Mouse (Mus musculus): ENCODE data around the gene Hoxb7. TPM values are rescaled to one million over a fixed set of nuclear protein-coding genes. Genes with fewer than 3 reads are reported as not detected.

The Hoxb7 gene
- polyA plus RNA-seq (2015; fragmentation: Nextera tagmentation; extraction: Ambion mirVana) = not detected in 2 replicates

- H3K36me3 ChIP-seq (ENCODE audit: control insufficient read depth, insufficient read depth, low read length) = no peaks in the 10 kb centered on the region
- no peaks in the 10 kb centered on the region for H3K9me3 ChIP-seq (replicated peaks; ENCODE audit: control insufficient read depth, low read length, poor library complexity, severe bottlenecking)
- no peak within 1 kb of the TSS for H3K27ac ChIP-seq (ENCODE audit: low read length)
- H3K4me2 ChIP-seq (ENCODE audit: low read length) = no peak within 1 kb of the TSS
- H3K4me1 ChIP-seq (ENCODE audit: control insufficient read depth, insufficient read depth, low read length) = peaks cover 4% of the 10 kb centered on the region; the same call in 1 of the 2 replicates
- no peak within 1 kb of the TSS for H3K4me3 ChIP-seq (ENCODE audit: low read depth, low read length)
- H3K27me3 ChIP-seq (ENCODE audit: control insufficient read depth, insufficient read depth, low read depth, low read length) = peaks cover 75% of the 10 kb centered on the region
- H3K9ac ChIP-seq (ENCODE audit: low read depth, low read length) = no peak within 1 kb of the TSS
- whole genome bisulfite sequencing = 1% methylated on average over 43 of the region's 43 CpGs
- no peak for ATAC-seq
Observed at GRCm38 (mm10) chr11:96285771-96286738, at the start of gene Hoxb7. TSS of gene Hoxb7 (plus strand) at chr11:96286623.

GRCm38 (mm10) chr11:96240211-96240610, 46.2 kb upstream of the Hoxb7 start:
- Histone ChIP-seq H3K4me3 (ENCODE audit: low read depth, low read length) (no peak overlapping the region), H3K9ac (ENCODE audit: low read depth, low read length) (no peak overlapping the region), H3K27me3 (ENCODE audit: control insufficient read depth, insufficient read depth, low read depth, low read length) (peaks cover 25% of the 10 kb centered on the region), H3K27ac (ENCODE audit: low read length) (no peak overlapping the region), H3K36me3 (ENCODE audit: control insufficient read depth, insufficient read depth, low read length) (no peaks in the 10 kb centered on the region), H3K4me1 (ENCODE audit: control insufficient read depth, insufficient read depth, low read length) (no peaks in the 10 kb centered on the region), H3K4me2 (ENCODE audit: low read length) (no peak overlapping the region), H3K9me3 (replicated peaks; ENCODE audit: control insufficient read depth, low read length, poor library complexity, severe bottlenecking) (no peaks in the 10 kb centered on the region)
- WGBS = 2% methylated on average over 7 of the region's 7 CpGs
- ATAC-seq = no peak

GRCm38 (mm10) chr11:96250901-96251300, 35.5 kb upstream of the Hoxb7 start:
- Histone ChIP-seq H3K27me3 (ENCODE audit: control insufficient read depth, insufficient read depth, low read depth, low read length) (peaks cover 84% of the 10 kb centered on the region), H3K36me3 (ENCODE audit: control insufficient read depth, insufficient read depth, low read length) (no peaks in the 10 kb centered on the region), H3K9me3 (replicated peaks; ENCODE audit: control insufficient read depth, low read length, poor library complexity, severe bottlenecking) (no peaks in the 10 kb centered on the region; the same call in 1 of the 2 replicates), H3K9ac (ENCODE audit: low read depth, low read length) (no peak overlapping the region), H3K4me1 (ENCODE audit: control insufficient read depth, insufficient read depth, low read length) (no peaks in the 10 kb centered on the region), H3K27ac (ENCODE audit: low read length) (no peak overlapping the region), H3K4me3 (ENCODE audit: low read depth, low read length) (no peak overlapping the region), H3K4me2 (ENCODE audit: low read length) (no peak overlapping the region)
- 3% methylated on average over 14 of the region's 14 CpGs for WGBS
- ATAC-seq = no peak

GRCm38 (mm10) chr11:96251480-96252031, 34.9 kb upstream of the Hoxb7 start:
- H3K4me1 ChIP-seq (ENCODE audit: control insufficient read depth, insufficient read depth, low read length) = no peaks in the 10 kb centered on the region
- H3K36me3 ChIP-seq (ENCODE audit: control insufficient read depth, insufficient read depth, low read length) = no peaks in the 10 kb centered on the region
- no peak overlapping the region for H3K4me3 ChIP-seq (ENCODE audit: low read depth, low read length)
- no peak overlapping the region for H3K9ac ChIP-seq (ENCODE audit: low read depth, low read length)
- no peak overlapping the region for H3K4me2 ChIP-seq (ENCODE audit: low read length)
- ATAC-seq = no peak
- no peak overlapping the region for H3K27ac ChIP-seq (ENCODE audit: low read length)
- WGBS = 2% methylated on average over 46 of the region's 46 CpGs
- H3K27me3 ChIP-seq (ENCODE audit: control insufficient read depth, insufficient read depth, low read depth, low read length) = peaks cover 89% of the 10 kb centered on the region
- H3K9me3 ChIP-seq (replicated peaks; ENCODE audit: control insufficient read depth, low read length, poor library complexity, severe bottlenecking) = no peaks in the 10 kb centered on the region; the same call in 1 of the 2 replicates

GRCm38 (mm10) chr11:96252541-96253120, 33.8 kb upstream of the Hoxb7 start:
- WGBS = 7% methylated on average over 12 of the region's 12 CpGs
- H3K27me3 ChIP-seq (ENCODE audit: control insufficient read depth, insufficient read depth, low read depth, low read length) = peaks cover 91% of the 10 kb centered on the region
- H3K9ac ChIP-seq (ENCODE audit: low read depth, low read length) = no peak overlapping the region
- H3K36me3 ChIP-seq (ENCODE audit: control insufficient read depth, insufficient read depth, low read length) = no peaks in the 10 kb centered on the region
- no peak overlapping the region for H3K4me2 ChIP-seq (ENCODE audit: low read length)
- no peaks in the 10 kb centered on the region; the same call in 1 of the 2 replicates for H3K9me3 ChIP-seq (replicated peaks; ENCODE audit: control insufficient read depth, low read length, poor library complexity, severe bottlenecking)
- ATAC-seq = no peak
- no peaks in the 10 kb centered on the region for H3K4me1 ChIP-seq (ENCODE audit: control insufficient read depth, insufficient read depth, low read length)
- no peak overlapping the region for H3K27ac ChIP-seq (ENCODE audit: low read length)
- H3K4me3 ChIP-seq (ENCODE audit: low read depth, low read length) = no peak overlapping the region

DNA sequence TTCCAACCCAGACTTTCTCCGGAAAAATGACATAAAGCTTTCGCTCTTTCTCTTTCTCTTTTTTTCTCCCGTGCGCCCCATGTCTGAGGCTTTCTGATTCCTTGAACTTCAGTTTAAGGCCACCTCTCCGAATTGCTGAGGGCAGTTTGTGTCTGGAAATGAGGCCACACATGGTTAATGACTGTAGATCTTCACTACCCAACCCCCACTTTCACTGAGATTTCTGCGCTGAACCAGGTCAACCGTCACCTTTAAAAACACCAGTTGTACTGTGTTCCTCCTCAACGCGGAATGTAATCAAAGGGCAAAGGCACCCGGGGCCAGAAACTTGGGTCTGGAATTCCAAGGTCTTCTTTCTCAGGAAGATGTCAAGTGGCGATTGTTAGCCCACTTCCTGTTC, 32.2 kb upstream of the Hoxb7 start:
- H3K9me3 ChIP-seq (replicated peaks; ENCODE audit: control insufficient read depth, low read length, poor library complexity, severe bottlenecking) = no peaks in the 10 kb centered on the region; the same call in 1 of the 2 replicates
- under 1% methylated on average over 11 of the region's 11 CpGs for WGBS
- H3K27ac ChIP-seq (ENCODE audit: low read length) = no peak overlapping the region
- no peak overlapping the region for H3K4me2 ChIP-seq (ENCODE audit: low read length)
- no peaks in the 10 kb centered on the region for H3K36me3 ChIP-seq (ENCODE audit: control insufficient read depth, insufficient read depth, low read length)
- H3K9ac ChIP-seq (ENCODE audit: low read depth, low read length) = no peak overlapping the region
- peaks cover 96% of the 10 kb centered on the region for H3K27me3 ChIP-seq (ENCODE audit: control insufficient read depth, insufficient read depth, low read depth, low read length)
- H3K4me1 ChIP-seq (ENCODE audit: control insufficient read depth, insufficient read depth, low read length) = no peaks in the 10 kb centered on the region
- no peak for ATAC-seq
- H3K4me3 ChIP-seq (ENCODE audit: low read depth, low read length) = no peak overlapping the region

GRCm38 (mm10) chr11:96255111-96255995, 31.1 kb upstream of the Hoxb7 start:
- WGBS = 1% methylated on average over 39 of the region's 39 CpGs

DNA sequence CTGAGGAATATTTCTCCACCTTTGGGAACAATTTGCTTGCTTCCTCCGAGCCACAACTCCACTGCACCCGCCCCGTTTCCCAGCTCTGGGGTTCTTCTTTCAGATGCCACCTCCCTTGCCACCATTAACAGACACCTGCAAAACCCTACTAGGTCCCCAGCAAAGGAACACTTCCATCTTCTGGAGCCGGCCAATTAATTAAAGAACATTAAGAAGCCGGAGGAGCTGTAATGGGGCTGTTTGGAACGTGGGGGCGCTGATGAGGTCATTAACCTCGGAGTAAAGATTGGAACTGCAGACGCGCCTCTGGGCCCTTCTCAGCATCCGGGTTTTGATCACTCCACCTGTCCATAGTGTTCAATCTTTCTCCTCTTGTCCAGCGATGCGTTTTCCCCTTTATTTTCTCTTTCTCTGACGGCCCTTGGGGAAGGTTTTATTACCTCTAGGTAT, 30.4 kb upstream of the Hoxb7 start:
- H3K36me3 ChIP-seq (ENCODE audit: control insufficient read depth, insufficient read depth, low read length) = no peaks in the 10 kb centered on the region
- peaks cover 95% of the 10 kb centered on the region for H3K27me3 ChIP-seq (ENCODE audit: control insufficient read depth, insufficient read depth, low read depth, low read length)
- H3K9me3 ChIP-seq (replicated peaks; ENCODE audit: control insufficient read depth, low read length, poor library complexity, severe bottlenecking) = no peaks in the 10 kb centered on the region
- no peaks in the 10 kb centered on the region for H3K4me1 ChIP-seq (ENCODE audit: control insufficient read depth, insufficient read depth, low read length)
- no peak overlapping the region for H3K4me2 ChIP-seq (ENCODE audit: low read length)
- H3K27ac ChIP-seq (ENCODE audit: low read length) = no peak overlapping the region
- 1% methylated on average over 14 of the region's 14 CpGs for WGBS
- ATAC-seq = no peak
- H3K9ac ChIP-seq (ENCODE audit: low read depth, low read length) = no peak overlapping the region
- no peak overlapping the region for H3K4me3 ChIP-seq (ENCODE audit: low read depth, low read length)

More at GRCm38 (mm10) chr11:96255111-96255995, 31.1 kb upstream of the Hoxb7 start:
- H3K9me3 ChIP-seq (replicated peaks; ENCODE audit: control insufficient read depth, low read length, poor library complexity, severe bottlenecking) = no peaks in the 10 kb centered on the region
- H3K27me3 ChIP-seq (ENCODE audit: control insufficient read depth, insufficient read depth, low read depth, low read length) = peaks cover 95% of the 10 kb centered on the region
- H3K9ac ChIP-seq (ENCODE audit: low read depth, low read length) = no peak overlapping the region
- H3K36me3 ChIP-seq (ENCODE audit: control insufficient read depth, insufficient read depth, low read length) = no peaks in the 10 kb centered on the region
- H3K4me1 ChIP-seq (ENCODE audit: control insufficient read depth, insufficient read depth, low read length) = no peaks in the 10 kb centered on the region
- no peak overlapping the region for H3K4me2 ChIP-seq (ENCODE audit: low read length)
- H3K27ac ChIP-seq (ENCODE audit: low read length) = no peak overlapping the region
- no peak overlapping the region for H3K4me3 ChIP-seq (ENCODE audit: low read depth, low read length)
- no peak for ATAC-seq
